17 mouse cellular contexts compared by ENCODE assay signal in the genomic region with DNA sequence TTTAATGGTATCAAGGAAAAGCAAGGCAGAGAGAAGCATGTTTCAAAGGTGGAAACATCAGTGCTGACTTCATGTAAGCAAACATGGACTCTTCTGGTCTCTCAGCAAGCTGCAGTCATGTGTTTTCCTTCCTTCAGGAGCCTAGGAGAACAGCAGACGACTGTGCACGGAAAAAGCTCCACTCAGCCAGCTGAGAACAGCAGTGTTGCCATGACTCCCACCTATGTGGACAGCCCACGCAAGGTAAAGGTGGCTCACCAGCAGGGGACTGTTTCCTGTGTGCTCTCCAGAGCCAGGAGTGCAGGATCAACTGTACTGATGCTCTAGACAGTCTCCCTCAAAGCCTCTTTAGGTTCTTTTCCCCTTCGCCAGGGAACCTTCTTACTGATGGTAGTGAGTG.
"Had no signal": no experiment of that assay in that cellular context is flagged by ENCODE, and none has a peak within 500 bp of the region (broad histone marks: within the 10 kb centered on the region; RNA-seq: fewer than 3 reads in every experiment).

No protein-coding gene starts in this region.

- H3K4me1 ChIP-seq: lung, embryonic 15.5 days; midbrain, embryonic 13.5 days; midbrain, embryonic 15.5 days; neural tube, embryonic 12.5 days; stomach, embryonic 15.5 days had no signal

- H3K27ac ChIP-seq: lung, embryonic 15.5 days; macrophage; midbrain, embryonic 13.5 days; midbrain, embryonic 15.5 days; neural tube, embryonic 12.5 days; stomach, embryonic 15.5 days; stomach, postnatal 0 days had no signal

- H3K4me3 ChIP-seq: lung, embryonic 15.5 days; megakaryocyte, embryonic 14.5 days; midbrain, embryonic 13.5 days; midbrain, embryonic 15.5 days; neural tube, embryonic 12.5 days; stomach, embryonic 15.5 days had no signal

- DNase-seq: lung, adult 2 months; lung, postnatal 14 days; lung, postnatal 36 days; right cerebral cortex, postnatal 14 days; thymus, adult 18-20 months; thymus, postnatal 14 days; thymus, postnatal 36 days had no signal

- H3K9ac ChIP-seq: lung, embryonic 15.5 days; midbrain, embryonic 13.5 days; midbrain, embryonic 15.5 days; neural tube, embryonic 12.5 days; stomach, embryonic 15.5 days had no signal

- H3K9me3 ChIP-seq: lung, embryonic 15.5 days; megakaryocyte, embryonic 14.5 days; midbrain, embryonic 13.5 days; midbrain, embryonic 15.5 days; neural tube, embryonic 12.5 days; stomach, embryonic 15.5 days had no signal

- H3K4me2 ChIP-seq: lung, embryonic 15.5 days; midbrain, embryonic 11.5 days; midbrain, embryonic 13.5 days; midbrain, embryonic 15.5 days; neural tube, embryonic 12.5 days; stomach, embryonic 15.5 days had no signal

- H3K27me3 ChIP-seq: lung, embryonic 15.5 days; megakaryocyte, embryonic 14.5 days; midbrain, embryonic 13.5 days; midbrain, embryonic 15.5 days; neural tube, embryonic 12.5 days; stomach, embryonic 15.5 days had no signal

- ATAC-seq: lung, postnatal 0 days; midbrain, embryonic 13.5 days; midbrain, embryonic 15.5 days had no signal
